Mouse (Mus musculus): ENCODE results near the gene Abca7. TPM values are rescaled to one million over a fixed set of nuclear protein-coding genes. Genes with fewer than 3 reads are reported as not detected.
"Not testable (repeated sequence)": the region's sequence is repeated elsewhere in the genome, so short reads cannot be mapped to it uniquely, and the experiment has no call there.

Abca7 gene
- total and polyA plus RNA-seq, 2 experiments from 2014 or later: 1.9 to 9.3 TPM

DNA sequence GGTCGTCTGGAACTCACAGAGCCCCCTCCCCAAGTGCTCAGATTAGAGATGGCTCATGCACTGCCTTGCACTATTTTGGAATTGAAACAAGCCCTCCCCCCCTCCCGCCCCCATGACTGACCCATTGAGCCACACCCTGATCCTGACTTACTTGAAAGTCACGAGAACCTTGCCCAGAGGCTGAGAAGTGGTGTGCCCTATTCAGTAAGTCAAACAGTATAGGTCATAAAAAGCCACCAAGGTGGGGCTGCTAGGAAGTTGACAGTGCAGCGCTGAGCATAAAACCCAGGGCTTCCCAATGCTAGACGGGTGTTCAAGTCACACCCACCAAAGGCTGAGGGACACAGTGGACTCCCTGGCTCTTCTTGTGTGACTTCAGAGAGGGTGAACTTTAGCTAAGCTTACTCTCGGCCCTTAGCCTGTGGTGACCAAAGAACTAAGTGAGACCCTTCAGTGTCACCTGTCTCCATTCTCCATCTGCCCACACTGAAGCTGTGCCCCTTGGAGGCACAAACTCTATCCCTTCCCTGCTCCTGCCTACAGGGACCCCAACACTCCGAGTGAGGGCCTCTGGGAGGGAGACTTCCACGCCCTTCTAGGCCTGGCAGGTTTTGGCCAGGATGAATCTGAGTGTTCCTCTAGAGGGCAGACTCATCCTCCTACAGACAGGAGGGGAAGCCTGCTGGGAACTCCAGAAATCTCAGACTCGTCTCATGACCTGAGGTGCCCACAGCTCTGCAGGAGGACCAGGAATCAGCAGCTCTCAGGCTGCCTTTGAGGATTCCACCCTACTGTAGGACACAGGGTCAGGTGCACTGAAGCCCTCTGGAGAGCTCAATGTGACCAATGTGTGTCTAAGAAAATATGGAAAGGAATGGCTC is 37.5 kb downstream of the Abca7 start:
- no peak overlapping the region for H3K27ac ChIP-seq (ENCODE audit: low read depth, low read length)

DNA sequence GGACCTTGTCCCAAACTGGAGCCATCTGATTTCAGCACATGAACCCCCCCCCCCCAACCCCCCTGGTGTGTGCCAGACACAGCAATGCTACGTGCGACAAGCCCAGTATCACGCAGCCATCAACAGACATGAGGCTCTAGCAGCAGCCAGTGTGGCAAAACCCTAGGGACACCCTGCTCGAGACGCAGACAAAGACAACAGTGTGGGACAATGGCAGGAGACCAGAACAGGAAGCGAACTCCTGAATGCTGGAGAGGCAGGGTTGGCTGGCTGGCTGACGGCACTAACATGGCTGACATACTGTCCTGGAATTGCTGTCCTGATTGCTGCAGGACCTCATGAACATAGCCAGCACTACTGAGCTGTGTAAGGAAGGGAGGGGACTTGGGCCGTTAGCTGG is 38.9 kb downstream of the Abca7 start:
- DNase-seq (ENCODE audit: low spot score) (no peak), ATAC-seq (ENCODE audit: low FRiP score) (no peak)
- H3K4me3 ChIP-seq (ENCODE audit: low read depth, low read length): no peak overlapping the region
- no peaks in the 10 kb centered on the region for H3K27me3 ChIP-seq (ENCODE audit: insufficient read depth, low read length)
- H3K36me3 ChIP-seq (ENCODE audit: insufficient read depth, low read length): peaks cover 33% of the 10 kb centered on the region
- H3K9ac ChIP-seq (replicated peaks; ENCODE audit: low read length, poor library complexity, severe bottlenecking): no peak overlapping the region
- WGBS: 66% methylated on average over 8 of the region's 8 CpGs
- H3K9me3 ChIP-seq (ENCODE audit: low read length): no peaks in the 10 kb centered on the region
- H3K27ac ChIP-seq (ENCODE audit: low read depth, low read length): no peak overlapping the region
- 0 out of 2 replicates have a peak, but pooled peaks cover 9% of the 10 kb centered on the region for H3K4me1 ChIP-seq (ENCODE audit: insufficient read depth, low read length)
- no peak for TF ChIP-seq CTCF (IDR thresholded peaks at IDR 0.05)
- H3K4me2 ChIP-seq (ENCODE audit: low read depth, low read length, poor library complexity, severe bottlenecking): no peak overlapping the region

More for the DNA sequence above, 37.5 kb downstream of the Abca7 start:
- Histone ChIP-seq H3K4me2 (ENCODE audit: low read depth, low read length, poor library complexity, severe bottlenecking) (no peak overlapping the region), H3K4me3 (ENCODE audit: low read depth, low read length) (no peak overlapping the region), H3K27me3 (ENCODE audit: insufficient read depth, low read length) (no peaks in the 10 kb centered on the region), H3K9me3 (ENCODE audit: low read length) (no peaks in the 10 kb centered on the region), H3K9ac (replicated peaks; ENCODE audit: low read length, poor library complexity, severe bottlenecking) (no peak overlapping the region), H3K4me1 (ENCODE audit: insufficient read depth, low read length) (0 out of 2 replicates have a peak, but pooled peaks cover 8% of the 10 kb centered on the region), H3K36me3 (ENCODE audit: insufficient read depth, low read length) (peaks cover 33% of the 10 kb centered on the region)
- 48% methylated on average over 9 of the region's 9 CpGs for WGBS
- DNase-seq (ENCODE audit: low spot score) (peak; percentile 52), ATAC-seq (ENCODE audit: low FRiP score) (0 out of 2 replicates have a peak, but pooled peaks have one; percentile 18)
- peak; percentile 65 for TF ChIP-seq CTCF (IDR thresholded peaks at IDR 0.05)

DNA sequence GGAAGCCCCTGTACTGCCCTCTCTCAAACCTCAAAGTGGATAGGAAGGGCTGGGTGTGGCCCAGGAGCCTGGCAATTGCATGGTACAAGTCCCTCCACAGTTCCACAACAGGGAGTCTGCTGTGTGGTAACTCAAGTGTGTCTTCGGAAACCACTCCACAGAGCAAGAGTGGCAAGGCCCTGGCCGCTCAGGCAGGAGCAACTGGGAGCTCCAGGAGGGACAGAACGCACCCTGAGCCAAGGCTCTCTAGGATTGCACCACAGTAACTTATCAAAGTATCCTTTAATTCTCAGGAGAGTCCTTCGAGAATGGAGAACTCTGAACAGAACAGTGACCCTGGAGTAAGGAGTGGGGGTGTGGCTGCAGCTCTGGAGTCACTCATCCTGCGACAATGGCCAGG is 39.4 kb downstream of the Abca7 start:
- no peak overlapping the region for H3K9ac ChIP-seq (replicated peaks; ENCODE audit: low read length, poor library complexity, severe bottlenecking)
- DNase-seq (ENCODE audit: low spot score) (no peak), ATAC-seq (ENCODE audit: low FRiP score) (no peak)
- 87% methylated on average over 5 of the region's 5 CpGs for WGBS
- 0 out of 2 replicates have a peak, but pooled peaks cover 9% of the 10 kb centered on the region for H3K4me1 ChIP-seq (ENCODE audit: insufficient read depth, low read length)
- no peak for TF ChIP-seq CTCF (IDR thresholded peaks at IDR 0.05)
- no peaks in the 10 kb centered on the region for H3K27me3 ChIP-seq (ENCODE audit: insufficient read depth, low read length)
- H3K27ac ChIP-seq (ENCODE audit: low read depth, low read length): no peak overlapping the region
- H3K4me3 ChIP-seq (ENCODE audit: low read depth, low read length): no peak overlapping the region
- no peak overlapping the region for H3K4me2 ChIP-seq (ENCODE audit: low read depth, low read length, poor library complexity, severe bottlenecking)
- no peaks in the 10 kb centered on the region for H3K9me3 ChIP-seq (ENCODE audit: low read length)
- H3K36me3 ChIP-seq (ENCODE audit: insufficient read depth, low read length): peaks cover 33% of the 10 kb centered on the region

DNA sequence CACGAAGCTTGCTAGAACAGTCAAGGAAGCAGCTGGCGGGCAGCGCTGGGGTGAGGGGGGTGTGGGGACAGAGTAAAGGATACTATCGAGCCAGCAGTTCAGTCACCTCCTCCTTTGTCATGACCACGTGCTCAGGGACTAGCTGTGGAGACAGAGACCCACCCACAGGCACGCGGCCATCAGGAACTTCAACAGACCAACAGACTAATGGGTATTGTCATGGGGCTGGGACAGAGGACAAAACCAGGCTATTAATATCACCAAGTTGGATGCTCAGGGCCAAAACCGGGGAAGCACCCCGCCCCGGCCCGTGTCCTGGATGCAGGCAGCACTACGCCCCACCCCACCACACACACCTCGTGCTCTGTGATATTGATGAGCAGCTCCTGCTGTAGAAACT is 40.5 kb downstream of the Abca7 start:
- no peak for DNase-seq (ENCODE audit: low spot score)
- Histone ChIP-seq H3K27ac (ENCODE audit: low read depth, low read length) (no peak overlapping the region), H3K27me3 (ENCODE audit: insufficient read depth, low read length) (no peaks in the 10 kb centered on the region), H3K4me2 (ENCODE audit: low read depth, low read length, poor library complexity, severe bottlenecking) (no peak overlapping the region), H3K9me3 (ENCODE audit: low read length) (no peaks in the 10 kb centered on the region), H3K4me1 (ENCODE audit: insufficient read depth, low read length) (0 out of 2 replicates have a peak, but pooled peaks cover 9% of the 10 kb centered on the region), H3K9ac (replicated peaks; ENCODE audit: low read length, poor library complexity, severe bottlenecking) (no peak overlapping the region), H3K36me3 (ENCODE audit: insufficient read depth, low read length) (peaks cover 33% of the 10 kb centered on the region), H3K4me3 (ENCODE audit: low read depth, low read length) (no peak overlapping the region)
- no peak for TF ChIP-seq CTCF (IDR thresholded peaks at IDR 0.05)
- 94% methylated on average over 13 of the region's 13 CpGs for WGBS
- no peak for ATAC-seq (ENCODE audit: low FRiP score)

DNA sequence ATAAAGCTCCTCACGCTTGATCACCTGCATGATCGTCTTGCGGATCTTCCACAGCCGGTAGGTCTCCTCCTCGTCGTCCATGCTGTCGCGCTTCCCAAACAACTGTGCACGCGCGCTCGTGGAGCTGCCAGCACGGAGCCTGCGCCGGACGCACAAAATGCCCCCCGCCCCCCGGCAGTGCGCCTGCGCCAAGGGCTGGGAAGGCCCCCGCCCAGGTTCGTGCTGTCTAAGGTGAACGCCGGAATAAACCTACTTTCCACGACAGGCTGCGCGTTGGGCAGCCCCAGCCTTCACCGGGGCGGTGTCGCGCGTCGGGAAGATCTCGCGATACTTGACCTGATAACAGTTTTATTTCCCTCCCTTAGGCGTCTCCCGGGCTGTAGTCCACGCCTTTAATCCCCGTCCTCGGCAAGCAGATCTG is 43.3 kb downstream of the Abca7 start, which contains the start of gene Polr2e:
TSS of gene Polr2e (minus strand) at position 237 of the 421 bp plus-strand sequence.
- TF ChIP-seq CTCF (IDR thresholded peaks at IDR 0.05): peak; percentile 48; the same call in 1 of the 2 replicates
- H3K27me3 ChIP-seq (ENCODE audit: insufficient read depth, low read length): no peaks in the 10 kb centered on the region
- peak within 1 kb of the TSS; percentile 60 for H3K27ac ChIP-seq (ENCODE audit: low read depth, low read length)
- ATAC-seq (ENCODE audit: low FRiP score) (peak; percentile 98), DNase-seq (ENCODE audit: low spot score) (peak; percentile 99)
- H3K36me3 ChIP-seq (ENCODE audit: insufficient read depth, low read length): peaks cover 31% of the 10 kb centered on the region
- peak within 1 kb of the TSS; percentile 64 for H3K4me3 ChIP-seq (ENCODE audit: low read depth, low read length)
- 0 out of 2 replicates have a peak, but pooled peaks cover 9% of the 10 kb centered on the region for H3K4me1 ChIP-seq (ENCODE audit: insufficient read depth, low read length)
- H3K4me2 ChIP-seq (ENCODE audit: low read depth, low read length, poor library complexity, severe bottlenecking): peak within 1 kb of the TSS; percentile 77
- H3K9ac ChIP-seq (replicated peaks; ENCODE audit: low read length, poor library complexity, severe bottlenecking): peak within 1 kb of the TSS; percentile 68
- WGBS: 2% methylated on average over 40 of the region's 40 CpGs
- no peaks in the 10 kb centered on the region for H3K9me3 ChIP-seq (ENCODE audit: low read length)

DNA sequence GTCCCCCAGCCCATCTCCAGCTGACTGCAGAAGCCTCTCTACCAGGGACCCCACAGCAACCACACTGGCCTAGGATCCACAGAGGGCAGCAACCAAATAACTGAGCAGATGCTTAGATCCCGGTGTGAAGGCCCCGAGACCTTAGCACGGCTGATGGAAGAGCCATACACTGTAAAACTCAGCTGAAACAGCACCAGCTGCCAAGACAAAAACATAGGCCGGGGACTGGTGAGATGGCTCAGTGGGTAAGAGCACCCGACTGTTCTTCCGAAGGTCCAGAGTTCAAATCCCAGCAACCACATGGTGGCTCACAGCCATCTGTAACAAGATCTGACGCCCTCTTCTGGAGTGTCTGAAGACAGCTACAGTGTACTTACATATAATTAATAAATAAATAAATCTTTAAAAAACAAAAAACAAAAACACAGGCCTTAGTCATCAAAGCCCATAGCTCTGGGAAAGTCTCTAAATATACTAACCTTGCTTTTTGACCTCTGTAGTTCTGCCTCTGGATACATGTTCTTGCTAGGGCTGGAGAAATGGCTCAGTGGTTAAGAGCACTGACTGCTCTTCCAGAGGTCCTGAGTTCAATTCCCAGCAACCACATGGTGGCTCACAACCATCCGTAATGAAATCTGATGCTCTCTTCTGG is 45.2 kb downstream of the Abca7 start:
- H3K27me3 ChIP-seq (ENCODE audit: insufficient read depth, low read length); H3K4me2 ChIP-seq (ENCODE audit: low read depth, low read length, poor library complexity, severe bottlenecking); H3K4me3 ChIP-seq (ENCODE audit: low read depth, low read length); H3K4me1 ChIP-seq (ENCODE audit: insufficient read depth, low read length); ATAC-seq (ENCODE audit: low FRiP score); DNase-seq (ENCODE audit: low spot score); H3K9ac ChIP-seq (replicated peaks; ENCODE audit: low read length, poor library complexity, severe bottlenecking); H3K9me3 ChIP-seq (ENCODE audit: low read length); H3K27ac ChIP-seq (ENCODE audit: low read depth, low read length): not testable (repeated sequence)
- WGBS: 85% methylated on average over 8 of the region's 8 CpGs
- H3K36me3 ChIP-seq (ENCODE audit: insufficient read depth, low read length): peaks cover 14% of the 10 kb centered on the region

All from midbrain, postnatal 0 days (tissue).